Mouse (Mus musculus): ENCODE data around the gene Rpl32. TPM values are rescaled to one million over a fixed set of nuclear protein-coding genes. Genes with fewer than 3 reads are reported as not detected.
A peak's percentile ranks its signal among the peaks of the same experiment; 100 is the strongest.

The Rpl32 gene
- polyA plus RNA-seq, 1 experiment, result 321 TPM

GRCm38 (mm10) chr6:115821216-115821993, 12.9 kb upstream of the Rpl32 start:
- WGBS, result 78% methylated on average over 8 of the region's 8 CpGs
- DNase-seq, result no peak
- TF ChIP-seq CTCF (IDR thresholded peaks at IDR 0.05; ENCODE audit: insufficient read depth, low read length) (no peak), POLR2A (IDR thresholded peaks at IDR 0.05; ENCODE audit: borderline replicate concordance, extremely low read depth, low read depth, low read length) (no peak)
- no peak overlapping the region for H3K4me3 ChIP-seq (replicated peaks; ENCODE audit: extremely low read depth, low read depth, low read length)
- H3K4me1 ChIP-seq (ENCODE audit: control insufficient read depth, insufficient read depth, low read length), result no peaks in the 10 kb centered on the region

GRCm38 (mm10) chr6:115818129-115818528, 9.6 kb upstream of the Rpl32 start:
- no peak for DNase-seq
- no peak overlapping the region for H3K4me3 ChIP-seq (replicated peaks; ENCODE audit: extremely low read depth, low read depth, low read length)
- TF ChIP-seq POLR2A (IDR thresholded peaks at IDR 0.05; ENCODE audit: borderline replicate concordance, extremely low read depth, low read depth, low read length), result no peak
- TF ChIP-seq CTCF (IDR thresholded peaks at IDR 0.05; ENCODE audit: insufficient read depth, low read length), result no peak
- 68% methylated on average over 2 of the region's 2 CpGs for WGBS
- H3K4me1 ChIP-seq (ENCODE audit: control insufficient read depth, insufficient read depth, low read length), result no peaks in the 10 kb centered on the region

GRCm38 (mm10) chr6:115815041-115815440, 6.5 kb upstream of the Rpl32 start:
- WGBS, result 64% methylated on average over 4 of the region's 4 CpGs
- Histone ChIP-seq H3K4me3 (replicated peaks; ENCODE audit: extremely low read depth, low read depth, low read length) (no peak overlapping the region), H3K4me1 (ENCODE audit: control insufficient read depth, insufficient read depth, low read length) (no peaks in the 10 kb centered on the region)
- TF ChIP-seq POLR2A (IDR thresholded peaks at IDR 0.05; ENCODE audit: borderline replicate concordance, extremely low read depth, low read depth, low read length) (no peak), CTCF (IDR thresholded peaks at IDR 0.05; ENCODE audit: insufficient read depth, low read length) (no peak)
- no peak for DNase-seq

- DNase-seq, result peak; percentile 52
Observed at GRCm38 (mm10) chr6:115814104-115814503, 5.6 kb upstream of the Rpl32 start.

GRCm38 (mm10) chr6:115811606-115812005, 3.1 kb upstream of the Rpl32 start:
- TF ChIP-seq CTCF (IDR thresholded peaks at IDR 0.05; ENCODE audit: insufficient read depth, low read length) (no peak), POLR2A (IDR thresholded peaks at IDR 0.05; ENCODE audit: borderline replicate concordance, extremely low read depth, low read depth, low read length) (no peak)
- peaks cover 7% of the 10 kb centered on the region for H3K4me1 ChIP-seq (ENCODE audit: control insufficient read depth, insufficient read depth, low read length)
- WGBS, result 59% methylated on average over 8 of the region's 8 CpGs
- no peak for DNase-seq
- H3K4me3 ChIP-seq (replicated peaks; ENCODE audit: extremely low read depth, low read depth, low read length), result no peak overlapping the region

More at GRCm38 (mm10) chr6:115814104-115814503, 5.6 kb upstream of the Rpl32 start:
- 32% methylated on average over 4 of the region's 4 CpGs for WGBS
- Histone ChIP-seq H3K4me1 (ENCODE audit: control insufficient read depth, insufficient read depth, low read length) (no peaks in the 10 kb centered on the region), H3K4me3 (replicated peaks; ENCODE audit: extremely low read depth, low read depth, low read length) (no peak overlapping the region)
- TF ChIP-seq POLR2A (IDR thresholded peaks at IDR 0.05; ENCODE audit: borderline replicate concordance, extremely low read depth, low read depth, low read length) (no peak), CTCF (IDR thresholded peaks at IDR 0.05; ENCODE audit: insufficient read depth, low read length) (peak; percentile 63)

GRCm38 (mm10) chr6:115808196-115808487, 405 bp downstream of the Rpl32 start:
- peak overlapping the region; percentile 95 for H3K4me3 ChIP-seq (replicated peaks; ENCODE audit: extremely low read depth, low read depth, low read length)
- H3K4me1 ChIP-seq (ENCODE audit: control insufficient read depth, insufficient read depth, low read length), result peaks cover 9% of the 10 kb centered on the region
- no peak for DNase-seq
- under 1% methylated on average over 22 of the region's 22 CpGs for WGBS
- no peak for TF ChIP-seq POLR2A (IDR thresholded peaks at IDR 0.05; ENCODE audit: borderline replicate concordance, extremely low read depth, low read depth, low read length)
- no peak for TF ChIP-seq CTCF (IDR thresholded peaks at IDR 0.05; ENCODE audit: insufficient read depth, low read length)

GRCm38 (mm10) chr6:115807464-115808195, 917 bp downstream of the Rpl32 start:
- no peak for DNase-seq
- Histone ChIP-seq H3K4me1 (ENCODE audit: control insufficient read depth, insufficient read depth, low read length) (peaks cover 9% of the 10 kb centered on the region), H3K4me3 (replicated peaks; ENCODE audit: extremely low read depth, low read depth, low read length) (peak overlapping the region; percentile 95)
- no peak for TF ChIP-seq POLR2A (IDR thresholded peaks at IDR 0.05; ENCODE audit: borderline replicate concordance, extremely low read depth, low read depth, low read length)
- TF ChIP-seq CTCF (IDR thresholded peaks at IDR 0.05; ENCODE audit: insufficient read depth, low read length), result no peak
- WGBS, result 2% methylated on average over 15 of the region's 15 CpGs

GRCm38 (mm10) chr6:115804432-115805192, 3.9 kb downstream of the Rpl32 start:
- 66% methylated on average over 10 of the region's 10 CpGs for WGBS
- no peak for TF ChIP-seq CTCF (IDR thresholded peaks at IDR 0.05; ENCODE audit: insufficient read depth, low read length)
- TF ChIP-seq POLR2A (IDR thresholded peaks at IDR 0.05; ENCODE audit: borderline replicate concordance, extremely low read depth, low read depth, low read length), result no peak
- Histone ChIP-seq H3K4me3 (replicated peaks; ENCODE audit: extremely low read depth, low read depth, low read length) (no peak overlapping the region), H3K4me1 (ENCODE audit: control insufficient read depth, insufficient read depth, low read length) (peaks cover 9% of the 10 kb centered on the region)
- DNase-seq, result no peak
